Mouse (Mus musculus) 3T3-L1 (cell line): ENCODE data around the gene Tmem120a.

Source experiments
- DNase-seq: peaks from one replicate; pipeline ENCODE4 v3.0.0-alpha.2; 2015; ENCODE audit warnings: low read depth, low spot score

The Tmem120a gene

GRCm38 (mm10) chr5:135743741-135744609, at the start of gene Tmem120a:
Gene Tmem120a (minus strand): TSS chr5:135744448.
- DNase-seq, result peak; percentile 93

GRCm38 (mm10) chr5:135782901-135783300, 38.7 kb upstream of the Tmem120a start:
- no peak for DNase-seq

- peak; percentile 5 for DNase-seq
Measured at GRCm38 (mm10) chr5:135780331-135780730, 36.1 kb upstream of the Tmem120a start.

GRCm38 (mm10) chr5:135778471-135779445, 34.5 kb upstream of the Tmem120a start, which contains the start of gene Mdh2:
Gene Mdh2 (plus strand): TSS chr5:135778480.
- peak; percentile 100 for DNase-seq

DNA sequence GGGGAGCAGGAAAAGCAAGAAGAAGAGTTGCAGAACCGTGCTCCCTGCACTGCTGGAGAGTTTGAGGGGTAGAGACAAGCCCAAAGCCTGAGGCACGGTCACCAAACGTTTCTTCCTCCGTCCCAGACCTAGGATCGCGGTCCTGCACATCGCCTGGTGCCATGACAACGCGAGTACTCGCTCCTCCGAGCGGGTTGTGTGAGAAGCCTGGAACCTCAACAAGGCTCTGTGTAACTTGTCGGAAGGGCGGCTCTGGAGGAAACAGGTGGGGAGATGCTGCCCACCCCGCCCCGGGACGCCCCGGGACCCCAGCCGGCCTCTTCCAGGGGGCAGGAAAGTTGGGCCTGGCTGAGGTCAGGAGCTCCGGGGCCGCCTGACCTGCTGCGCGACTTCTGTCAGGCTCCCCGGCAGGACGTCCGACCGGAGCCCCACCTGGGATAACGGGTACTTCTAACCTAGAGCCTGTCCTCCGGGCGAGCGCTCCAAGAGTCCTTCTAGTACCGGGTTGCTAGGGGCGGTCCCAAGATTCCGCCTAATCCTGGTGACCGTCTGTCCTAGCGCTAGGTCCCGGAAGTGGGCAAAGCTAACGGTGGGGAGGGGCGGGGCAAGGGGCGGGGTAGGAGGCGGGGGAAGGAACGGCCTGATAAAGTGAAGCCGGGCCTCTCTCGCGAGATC, 33.7 kb upstream of the Tmem120a start, which contains the start of gene Styxl1:
Gene Styxl1 (minus strand): TSS at position 590 of the 675 bp plus-strand sequence.
- peak; percentile 49 for DNase-seq

DNA sequence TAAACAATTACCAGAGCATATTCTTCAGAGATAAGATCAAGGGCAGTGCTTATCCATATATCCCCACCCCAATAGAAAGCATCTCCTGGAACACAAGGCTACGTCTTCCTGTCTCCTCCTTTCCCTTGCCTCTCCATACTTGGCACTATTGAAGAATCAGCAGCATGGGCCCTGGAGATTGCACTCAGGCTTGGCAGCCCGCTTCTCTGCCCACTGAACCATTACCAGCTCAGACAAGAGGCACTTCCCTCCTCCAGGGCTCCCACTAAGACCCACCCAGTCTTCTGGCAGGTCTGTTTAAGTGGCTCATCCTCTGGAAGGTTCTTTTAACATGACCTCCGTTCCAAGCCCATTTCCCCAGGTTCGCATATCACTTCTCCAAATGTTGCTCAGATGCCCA, 32.3 kb upstream of the Tmem120a start:
- DNase-seq, result no peak

- no peak for DNase-seq
Measured at GRCm38 (mm10) chr5:135772519-135772918, 28.3 kb upstream of the Tmem120a start.

DNA sequence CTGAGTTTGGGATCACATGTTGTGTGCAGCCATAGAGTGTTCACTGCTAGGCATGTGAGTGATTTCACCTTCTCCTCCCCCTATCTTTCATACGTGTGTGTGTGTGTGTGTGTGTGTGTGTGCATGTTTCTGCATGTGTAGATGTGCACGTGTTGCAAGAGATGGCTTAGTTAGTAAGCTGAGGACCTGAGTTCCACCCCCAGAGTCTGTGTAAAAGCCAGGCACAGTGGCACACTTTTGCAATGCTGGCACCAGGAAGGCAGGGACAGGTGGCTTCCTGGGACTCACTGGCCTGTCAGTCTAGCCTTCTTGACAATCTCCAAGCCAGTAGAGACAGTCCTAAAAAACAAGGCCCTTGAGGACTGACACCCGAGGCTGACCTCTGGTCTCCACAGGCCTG, 20.7 kb upstream of the Tmem120a start:
- DNase-seq, result no peak

DNA sequence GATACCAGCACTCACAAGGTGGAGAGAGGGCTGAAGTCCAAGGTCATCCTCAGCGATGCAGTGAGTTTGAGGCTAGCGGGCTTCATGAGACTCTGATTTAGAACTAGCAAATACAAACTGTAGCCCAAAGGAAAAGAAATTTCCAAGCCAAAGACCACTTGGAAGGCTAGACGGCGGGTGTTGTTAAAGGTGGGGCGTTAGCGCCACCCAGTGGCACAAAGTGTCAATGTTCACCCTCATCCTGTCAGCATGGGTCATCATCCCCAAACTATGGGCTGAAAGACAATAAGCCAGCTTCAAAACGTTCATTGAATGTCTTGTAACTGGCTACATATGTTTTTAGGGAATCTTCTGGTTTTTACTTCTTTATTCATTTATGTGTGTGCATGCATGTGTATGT, 19.3 kb upstream of the Tmem120a start:
- DNase-seq, result peak; percentile 87

GRCm38 (mm10) chr5:135761881-135762280, 17.6 kb upstream of the Tmem120a start:
- no peak for DNase-seq

DNA sequence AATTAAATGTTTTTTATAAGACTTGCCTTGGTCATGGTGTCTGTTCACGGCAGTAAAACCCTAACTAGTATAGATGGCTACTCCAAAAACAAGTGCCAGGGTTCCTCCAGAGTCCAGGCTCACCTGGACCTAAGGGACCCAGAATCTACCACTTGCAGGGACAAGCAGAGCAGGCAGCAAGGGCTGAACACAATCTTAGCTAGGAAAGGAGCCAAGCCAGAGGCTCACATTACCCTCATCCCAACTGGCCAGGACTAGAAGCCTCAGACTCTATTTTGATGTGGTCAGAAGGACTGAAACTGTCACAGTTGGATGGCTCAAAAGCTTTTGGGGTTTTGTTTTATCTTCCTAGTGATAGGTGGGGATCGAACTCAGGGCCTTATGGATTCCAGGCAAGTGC, 7.3 kb upstream of the Tmem120a start:
- peak; percentile 35 for DNase-seq

DNA sequence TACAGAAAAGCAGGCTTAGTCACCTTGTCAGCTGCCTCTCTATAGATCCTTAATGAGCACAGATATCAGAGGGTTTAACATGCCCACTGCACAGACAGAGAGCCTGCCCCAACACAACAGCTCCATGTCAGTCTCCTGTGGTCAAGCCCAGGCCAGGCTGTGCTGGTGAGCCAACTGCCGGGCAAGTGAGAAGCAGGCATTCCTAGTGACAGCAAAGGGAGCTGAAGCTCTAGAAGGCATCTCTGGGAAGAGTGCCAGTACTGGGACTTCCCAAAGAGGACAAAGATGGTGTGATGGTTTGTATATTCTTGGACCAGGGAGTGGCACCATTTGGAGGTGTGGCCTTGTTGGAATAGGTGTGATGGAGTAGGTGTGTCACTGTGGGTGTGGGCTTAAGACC, 6.8 kb upstream of the Tmem120a start:
- peak; percentile 19 for DNase-seq

DNA sequence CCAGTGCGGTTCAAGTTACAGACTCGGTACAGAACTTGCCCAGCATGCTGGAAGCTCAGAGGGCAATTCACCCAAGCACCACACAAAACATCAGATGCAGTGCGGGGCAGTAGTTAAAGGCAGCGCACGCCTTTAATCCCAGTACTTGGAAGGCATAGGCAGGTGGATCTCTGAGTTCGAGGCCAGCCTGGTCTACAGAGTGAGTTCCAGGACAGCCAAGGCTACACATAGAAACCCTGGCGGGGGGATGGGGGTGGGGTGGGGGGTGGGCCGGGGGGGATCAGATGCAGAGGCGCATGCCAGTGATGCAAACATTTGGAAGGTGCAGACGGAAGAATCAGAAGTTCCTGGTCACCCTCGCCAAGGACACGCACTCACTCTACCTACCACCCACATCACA, 494 bp upstream of the Tmem120a start:
- DNase-seq, result no peak

- DNase-seq, result peak; percentile 85
Measured at GRCm38 (mm10) chr5:135742941-135743740, 1.1 kb downstream of the Tmem120a start.

GRCm38 (mm10) chr5:135742156-135742555, 2.1 kb downstream of the Tmem120a start:
- no peak for DNase-seq

DNA sequence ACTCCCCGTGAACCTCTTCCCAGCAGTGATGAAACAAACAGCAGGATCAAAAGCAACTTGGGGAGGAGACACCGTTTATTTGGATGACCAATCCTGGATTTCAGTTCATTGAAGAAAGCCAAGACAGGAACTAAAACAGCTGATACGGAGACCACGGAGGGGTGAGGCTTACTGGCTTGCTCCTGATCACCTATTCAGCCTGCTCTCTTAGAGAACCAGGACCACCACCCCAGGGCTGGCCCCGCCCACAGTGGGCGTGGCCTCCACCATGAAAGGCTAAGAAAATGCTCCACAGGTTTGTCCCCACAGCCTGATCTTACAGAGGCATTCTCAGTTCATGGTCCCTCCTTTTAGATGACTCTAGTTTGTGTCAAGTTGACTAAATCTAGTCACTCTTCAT, 6.0 kb downstream of the Tmem120a start:
- no peak for DNase-seq

GRCm38 (mm10) chr5:135737154-135737553, 7.1 kb downstream of the Tmem120a start:
- no peak for DNase-seq

DNA sequence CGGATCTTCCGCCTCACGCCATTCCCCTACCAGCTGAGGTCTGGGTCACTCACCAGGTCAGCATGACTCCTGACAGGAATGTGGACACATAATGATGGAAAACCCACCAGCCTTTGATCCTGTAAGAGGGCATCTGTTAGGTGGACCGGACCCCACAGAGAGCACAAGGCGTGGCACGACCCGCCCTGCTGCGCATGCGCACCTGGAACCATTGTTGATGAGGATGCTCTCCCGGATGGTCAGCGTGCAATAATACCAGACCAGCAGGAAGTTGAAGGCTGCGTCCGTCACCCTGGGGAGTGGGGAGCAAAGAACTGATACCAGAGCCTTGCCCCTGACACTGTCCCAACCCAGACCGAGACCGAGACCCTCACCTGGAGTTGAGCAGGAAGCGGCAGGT, 7.7 kb downstream of the Tmem120a start:
- no peak for DNase-seq

GRCm38 (mm10) chr5:135735741-135736140, 8.5 kb downstream of the Tmem120a start:
- no peak for DNase-seq

DNA sequence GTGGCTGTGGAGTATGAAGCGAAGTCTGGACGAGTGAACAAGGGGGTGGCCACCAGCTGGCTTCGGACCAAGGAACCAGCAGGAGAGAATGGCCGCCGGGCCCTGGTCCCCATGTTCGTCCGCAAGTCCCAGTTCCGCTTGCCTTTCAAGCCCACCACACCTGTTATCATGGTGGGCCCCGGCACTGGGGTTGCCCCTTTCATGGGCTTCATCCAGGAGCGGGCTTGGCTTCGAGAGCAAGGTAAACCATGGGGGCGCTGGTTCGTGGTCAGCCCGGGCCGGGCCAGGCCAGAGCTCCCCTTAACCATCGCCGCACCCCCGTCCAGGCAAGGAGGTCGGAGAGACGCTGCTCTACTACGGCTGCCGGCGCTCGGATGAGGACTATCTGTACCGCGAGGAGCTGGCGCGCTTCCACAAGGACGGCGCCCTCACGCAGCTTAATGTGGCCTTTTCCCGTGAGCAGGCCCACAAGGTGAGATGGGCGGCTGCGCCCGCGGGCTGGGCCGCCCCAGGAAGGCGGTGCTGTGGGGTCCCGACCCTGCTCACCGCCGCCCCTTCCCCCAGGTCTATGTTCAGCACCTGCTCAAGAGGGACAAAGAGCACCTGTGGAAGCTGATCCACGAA, 10.1 kb downstream of the Tmem120a start:
- DNase-seq, result no peak
